Mouse (Mus musculus) megakaryocyte progenitor cell, adult 5-6 weeks (primary cell): ENCODE data around the gene Tm7sf3. TPM values are rescaled to one million over a fixed set of nuclear protein-coding genes. Genes with fewer than 3 reads are reported as not detected.

ENCODE experiments used
- ATAC-seq: replicated peaks from 2 replicates; pipeline ENCODE4 v1.8.0; 2016; ENCODE audit warnings: mild to moderate bottlenecking, moderate TSS enrichment, inconsistent platforms; ENCODE audit not compliant: poor library complexity
- total RNA-seq, 2 experiments: library from RNA; stranded (forward) in 1 of 2; stranded (reverse) in 1 of 2; fragments of 157-497, 149-512 nt in 1 of 2; fragments of 200-1000 nt in 1 of 2; gene quantifications; 2 replicates each; pipeline versions ENCODE4 v1.2.3 to v1.2.4; 2015 to 2017

Tm7sf3 gene
- total RNA-seq (2015) (78.9 and 81.3 TPM in 2 replicates), total RNA-seq (2017) (92.5 and 99.5 TPM in 2 replicates)

GRCm38 (mm10) chr6:146642276-146643183, at the start of gene Tm7sf3, which contains the start of gene Med21:
TSS of gene Tm7sf3 (minus strand) at chr6:146642824.
TSS of gene Med21 (plus strand) at chr6:146642547.
- peak; percentile 84 for ATAC-seq

DNA sequence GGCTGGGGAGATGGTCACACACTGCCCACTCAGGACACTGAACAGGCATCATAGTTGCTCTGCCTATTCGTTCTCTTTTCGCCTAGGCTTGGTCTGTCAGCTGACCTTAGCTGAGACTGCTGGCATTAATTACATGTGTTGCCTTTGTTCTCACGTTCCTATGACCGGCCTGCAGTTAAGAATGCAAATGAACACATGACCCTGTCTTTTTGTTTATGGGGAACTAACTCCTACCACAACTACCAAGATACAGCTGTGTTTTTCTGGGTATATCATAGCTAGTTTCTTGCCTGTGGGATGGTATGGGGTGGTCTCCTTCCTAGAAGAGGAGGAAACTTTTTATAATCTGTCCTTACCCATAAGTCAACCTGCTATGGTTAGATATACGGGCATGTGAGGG, 46.2 kb upstream of the Tm7sf3 start:
- no peak for ATAC-seq

GRCm38 (mm10) chr6:146688010-146688409, 45.4 kb upstream of the Tm7sf3 start:
- ATAC-seq, result no peak

DNA sequence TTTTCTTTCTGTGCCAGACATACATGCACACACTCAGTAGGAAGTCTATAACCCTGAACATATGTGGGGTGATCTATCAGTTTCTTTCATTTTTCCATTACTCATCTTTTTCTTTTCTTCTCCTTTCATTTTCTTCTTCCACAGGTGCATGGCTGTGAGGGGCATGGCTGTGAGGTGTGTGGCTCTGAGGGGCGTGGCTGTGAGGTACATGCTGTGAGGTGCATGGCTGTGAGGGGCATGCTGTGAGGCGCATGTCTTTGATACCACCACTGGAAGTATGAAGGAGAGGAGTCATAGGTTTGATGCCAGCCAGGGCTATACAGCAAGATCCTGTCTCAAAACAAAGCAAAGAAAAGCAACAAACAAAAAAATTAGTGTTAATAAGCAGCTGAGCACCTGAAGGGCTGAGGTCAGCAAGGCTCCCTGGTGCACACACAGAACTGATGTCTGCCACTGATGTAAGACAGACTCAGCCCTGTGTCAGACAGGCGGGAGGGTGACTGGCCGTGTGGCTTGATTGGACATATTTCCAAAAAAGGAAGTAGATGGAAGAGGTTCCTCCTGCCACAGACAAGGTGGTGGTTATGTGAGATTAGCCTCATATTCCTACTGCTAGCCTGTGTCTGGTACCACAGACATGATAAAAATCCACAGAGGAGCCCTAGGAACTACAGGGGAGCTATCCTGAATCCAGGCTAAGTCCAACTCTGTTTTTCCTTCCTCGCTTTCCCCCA, 44.0 kb upstream of the Tm7sf3 start:
- ATAC-seq, result peak; percentile 92

DNA sequence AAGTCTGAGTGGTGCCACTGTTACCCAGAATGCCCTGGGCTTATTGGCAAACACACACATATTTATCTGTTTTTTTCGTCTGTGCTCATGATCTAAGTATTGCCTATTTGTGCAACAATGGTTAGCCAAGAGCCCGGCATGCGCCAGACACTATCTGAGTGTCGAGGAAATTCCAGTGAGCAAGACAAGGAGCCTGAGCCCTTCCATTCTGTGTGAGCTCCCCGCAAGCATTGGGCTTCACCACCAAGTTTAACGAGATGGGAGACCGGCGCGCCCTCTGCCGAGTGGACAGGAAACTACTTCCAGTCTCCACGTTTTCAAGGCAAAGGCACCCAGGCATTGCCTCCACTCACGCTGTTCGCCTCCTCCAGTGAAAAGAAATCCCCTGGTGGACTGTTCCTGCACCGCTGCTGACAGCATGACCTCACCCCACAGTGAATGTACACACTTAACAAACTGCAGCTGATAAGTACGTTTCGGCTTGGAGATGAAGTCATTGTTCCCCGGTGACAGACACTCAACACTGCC, 43.2 kb upstream of the Tm7sf3 start:
- peak; percentile 67 for ATAC-seq

DNA sequence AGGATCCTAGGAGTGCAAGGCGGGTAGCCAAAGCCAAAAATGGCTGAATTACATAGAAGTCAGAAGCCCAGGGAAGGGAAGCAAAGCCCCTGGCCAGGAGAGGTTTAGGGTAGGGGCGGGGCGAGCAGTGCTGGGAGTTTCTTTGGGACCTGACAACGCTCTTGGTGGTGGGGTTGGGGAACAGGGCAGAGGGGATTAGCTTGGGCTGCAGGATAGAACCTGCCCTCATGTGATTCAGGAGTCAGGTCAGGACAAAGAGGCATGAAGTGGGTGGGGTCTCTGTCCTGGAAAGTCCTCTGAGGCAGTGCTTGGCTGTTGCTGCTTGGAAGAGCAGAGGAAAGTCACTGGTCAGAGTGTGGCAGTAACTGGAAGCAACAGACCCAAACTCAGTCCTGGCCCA, 41.3 kb upstream of the Tm7sf3 start:
- ATAC-seq, result no peak

- ATAC-seq, result peak; percentile 61
Measured at GRCm38 (mm10) chr6:146678136-146679070, 35.8 kb upstream of the Tm7sf3 start.

DNA sequence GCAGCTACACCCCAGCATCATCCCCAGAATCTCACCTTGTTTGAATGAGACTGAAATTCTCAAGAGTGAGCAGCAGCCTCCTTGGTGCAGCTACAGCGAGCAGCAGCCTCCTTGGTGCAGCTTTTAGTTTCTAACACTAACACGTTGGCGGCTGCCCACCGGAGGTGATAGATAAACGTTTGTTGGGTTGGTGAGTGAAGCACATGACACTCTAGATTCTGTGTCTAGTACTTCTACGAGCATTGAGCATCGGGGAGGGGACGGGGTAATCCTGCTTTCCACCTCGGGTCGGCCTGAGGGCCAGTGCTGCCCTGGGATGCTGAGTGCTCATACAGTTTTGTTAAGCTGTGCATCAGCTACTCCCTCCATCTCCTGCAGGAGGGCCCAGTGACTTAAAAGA, 34.3 kb upstream of the Tm7sf3 start:
- ATAC-seq, result no peak

- peak; percentile 82 for ATAC-seq
Measured at GRCm38 (mm10) chr6:146674881-146675536, 32.4 kb upstream of the Tm7sf3 start.

DNA sequence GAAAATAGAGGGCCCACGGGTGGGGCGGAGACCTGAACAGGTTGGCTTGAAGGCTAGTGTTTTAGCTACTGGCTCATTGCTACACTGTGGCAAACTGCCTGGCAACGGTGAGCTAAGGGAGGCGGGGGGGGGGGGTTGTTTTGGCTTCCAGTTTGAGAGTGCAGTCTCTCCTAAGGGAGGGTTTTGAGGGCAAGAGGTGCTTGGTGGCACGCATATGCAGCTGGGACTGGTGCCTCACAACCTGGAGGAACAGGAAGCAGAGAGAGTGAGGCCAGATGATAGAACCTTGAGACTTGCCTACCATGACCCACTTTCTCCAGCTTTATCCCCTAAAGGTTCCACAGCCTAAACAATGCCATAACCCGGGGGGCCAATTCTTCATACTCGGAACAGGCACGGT, 31.8 kb upstream of the Tm7sf3 start:
- ATAC-seq, result no peak

DNA sequence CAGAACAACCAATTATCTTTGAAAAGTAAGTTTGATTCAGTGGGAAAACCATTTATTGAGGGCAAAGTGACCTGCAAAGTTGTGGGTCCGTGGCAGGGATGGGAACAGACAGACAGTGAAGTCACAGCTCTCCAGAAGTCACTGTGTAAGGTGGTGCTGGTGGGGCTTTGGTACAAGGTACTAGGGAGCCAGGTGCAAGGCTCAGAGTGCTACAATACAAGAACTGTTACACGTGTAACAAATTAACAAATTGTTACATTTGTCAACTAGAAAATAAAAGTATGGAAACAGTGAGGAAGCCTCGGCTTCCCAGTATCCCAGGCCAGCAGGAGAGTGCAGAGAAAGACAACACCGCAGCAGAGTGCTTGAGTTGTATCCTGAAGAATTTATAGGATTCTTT, 31.1 kb upstream of the Tm7sf3 start:
- ATAC-seq, result no peak

DNA sequence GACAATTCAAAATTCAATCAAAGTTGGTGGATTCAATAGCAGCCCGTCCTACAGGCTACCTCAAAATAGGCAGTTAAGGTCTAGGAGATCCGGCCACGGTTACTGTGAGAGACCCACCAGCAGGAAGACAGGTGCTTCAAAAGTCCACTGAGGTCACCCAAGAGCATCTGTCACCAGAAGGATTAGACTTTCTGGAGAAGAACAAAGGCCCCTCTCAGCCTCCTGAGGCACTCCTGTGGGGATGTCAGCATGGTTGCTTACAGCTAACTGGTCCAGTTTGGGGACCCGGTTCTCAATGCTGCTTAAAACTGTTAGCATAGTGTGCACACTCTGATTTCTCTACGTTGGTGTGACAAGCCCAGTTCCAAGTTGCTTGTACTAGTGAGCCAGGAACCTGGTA, 29.5 kb upstream of the Tm7sf3 start:
- ATAC-seq, result no peak

- peak; percentile 21; the same call in 1 of the 2 replicates for ATAC-seq
Measured at GRCm38 (mm10) chr6:146670956-146671855, 28.6 kb upstream of the Tm7sf3 start.

GRCm38 (mm10) chr6:146668606-146669005, 26.0 kb upstream of the Tm7sf3 start:
- ATAC-seq, result no peak

DNA sequence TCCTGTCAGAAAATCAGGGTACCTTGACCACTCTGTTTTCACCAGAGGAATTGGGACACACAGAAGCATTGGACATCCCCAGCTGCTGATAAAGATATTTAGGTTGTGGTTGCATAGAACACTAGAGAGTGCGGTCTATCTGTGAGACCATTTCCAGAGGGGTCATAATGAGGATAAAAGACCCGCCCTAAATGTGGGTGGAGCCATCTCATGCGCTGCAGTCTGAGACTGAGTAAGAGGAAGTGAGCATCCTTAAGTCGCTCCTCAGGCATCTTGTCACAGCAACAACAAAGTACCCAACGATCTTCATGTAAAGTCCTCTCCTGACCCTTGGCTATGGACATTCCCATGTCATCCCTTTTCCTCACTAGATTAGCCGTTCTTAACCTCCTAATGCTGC, 24.2 kb upstream of the Tm7sf3 start:
- ATAC-seq, result peak; percentile 37; the same call in 1 of the 2 replicates

GRCm38 (mm10) chr6:146665408-146665807, 22.8 kb upstream of the Tm7sf3 start:
- ATAC-seq, result no peak

- ATAC-seq, result no peak
Measured at GRCm38 (mm10) chr6:146664917-146665316, 22.3 kb upstream of the Tm7sf3 start.

GRCm38 (mm10) chr6:146664116-146664515, 21.5 kb upstream of the Tm7sf3 start:
- ATAC-seq, result no peak

DNA sequence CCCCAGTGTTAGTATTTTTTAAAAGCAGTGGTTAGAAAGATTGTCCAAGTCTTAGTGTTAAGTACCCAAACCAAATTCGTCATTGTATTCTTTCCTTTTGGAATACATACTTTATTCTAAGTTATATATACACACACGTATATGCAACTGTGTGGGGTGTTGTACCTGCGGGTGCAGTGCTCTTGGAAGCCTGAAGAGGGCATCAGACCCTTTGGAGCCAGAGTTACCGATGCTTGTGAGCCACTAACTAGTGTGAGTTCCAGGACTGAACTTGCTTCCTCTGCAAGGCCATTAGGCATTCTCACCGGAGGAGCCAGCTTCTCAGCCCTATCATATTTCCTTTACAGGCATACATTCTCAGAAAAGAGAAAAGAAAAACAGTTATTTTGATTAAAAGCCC, 20.1 kb upstream of the Tm7sf3 start:
- ATAC-seq, result peak; percentile 91
